Mouse (Mus musculus) left cerebral cortex, adult 8-10 months (tissue): ENCODE results near the gene Pcp2. TPM values are rescaled to one million over a fixed set of nuclear protein-coding genes. Genes with fewer than 3 reads are reported as not detected.
"Not testable (repeated sequence)": the region's sequence is repeated elsewhere in the genome, so short reads cannot be mapped to it uniquely, and the experiment has no call there.

Source experiments
- DNase-seq, 2 experiments: peaks; one replicate each; pipeline ENCODE4 v3.0.0; 2022; ENCODE audit warnings: low spot score in 2 of 2
- total RNA-seq, 4 experiments: library from RNA; stranded (reverse); gene quantifications; 2 replicates each; pipeline ENCODE4 v1.2.4; 2022

Gene Pcp2
- total RNA-seq, 4 experiments from 2014 or later, result not detected

DNA sequence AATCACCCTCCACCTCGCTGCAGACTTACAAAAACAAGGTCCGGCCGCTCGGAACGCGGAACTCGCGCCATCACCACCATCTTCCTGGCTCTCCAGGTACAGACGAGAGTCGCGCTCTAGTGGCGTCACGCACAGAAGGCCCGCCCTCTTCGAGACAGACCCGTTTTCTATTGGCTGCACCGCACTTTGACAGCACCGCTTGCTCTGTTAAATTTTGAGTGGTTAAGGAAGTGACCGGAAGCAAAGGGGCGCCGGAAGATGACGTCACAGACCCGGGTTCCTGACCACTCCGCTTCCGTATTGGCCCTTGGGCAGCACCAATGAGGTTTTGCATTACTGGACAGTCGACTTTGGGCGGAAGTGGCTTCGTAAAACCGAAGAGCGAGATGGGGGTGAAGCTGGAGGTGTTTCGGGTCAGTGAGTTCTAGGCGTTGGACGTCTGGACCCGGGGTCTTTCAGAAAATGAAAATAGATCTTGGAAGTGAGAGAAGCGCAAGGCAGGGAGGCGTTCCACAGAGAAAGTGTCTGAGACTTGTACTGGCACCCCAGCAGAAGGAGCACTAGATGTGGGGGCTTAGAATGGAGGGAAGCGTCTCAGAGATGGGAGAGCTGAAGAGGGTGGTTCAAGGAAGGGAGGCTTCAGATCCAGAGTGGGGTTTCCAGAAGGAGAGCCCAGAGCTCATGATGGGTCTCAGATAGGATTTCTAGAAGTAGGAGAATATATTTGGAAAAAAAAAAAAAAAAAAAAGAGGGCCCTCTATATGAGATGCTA, 4.0 kb downstream of the Pcp2 start, which contains the start of the genes Xab2 and Pet100:
Gene Xab2, minus strand, starts transcription at position 118 of the 772 bp plus-strand sequence.
Gene Pet100, plus strand, starts transcription at position 350 of the 772 bp plus-strand sequence.
- DNase-seq, result peak; percentile 99

DNA sequence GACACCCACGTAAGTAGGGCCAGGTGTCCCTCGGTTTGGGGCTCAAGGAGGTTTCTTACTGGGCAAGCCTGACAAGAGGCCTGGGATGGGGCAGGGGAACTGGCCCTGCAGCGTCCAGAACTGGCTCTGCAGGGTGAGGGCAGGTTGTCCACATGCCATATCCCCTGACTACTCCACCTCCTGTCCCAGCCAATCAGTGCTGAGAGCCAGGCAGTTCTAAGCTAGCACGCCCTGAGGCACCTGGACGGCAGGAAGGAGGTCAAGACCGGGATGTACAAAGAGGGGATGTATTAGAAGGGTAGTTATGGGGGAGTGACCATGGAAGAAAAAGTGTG, 15.6 kb downstream of the Pcp2 start:
- no peak for DNase-seq

DNA sequence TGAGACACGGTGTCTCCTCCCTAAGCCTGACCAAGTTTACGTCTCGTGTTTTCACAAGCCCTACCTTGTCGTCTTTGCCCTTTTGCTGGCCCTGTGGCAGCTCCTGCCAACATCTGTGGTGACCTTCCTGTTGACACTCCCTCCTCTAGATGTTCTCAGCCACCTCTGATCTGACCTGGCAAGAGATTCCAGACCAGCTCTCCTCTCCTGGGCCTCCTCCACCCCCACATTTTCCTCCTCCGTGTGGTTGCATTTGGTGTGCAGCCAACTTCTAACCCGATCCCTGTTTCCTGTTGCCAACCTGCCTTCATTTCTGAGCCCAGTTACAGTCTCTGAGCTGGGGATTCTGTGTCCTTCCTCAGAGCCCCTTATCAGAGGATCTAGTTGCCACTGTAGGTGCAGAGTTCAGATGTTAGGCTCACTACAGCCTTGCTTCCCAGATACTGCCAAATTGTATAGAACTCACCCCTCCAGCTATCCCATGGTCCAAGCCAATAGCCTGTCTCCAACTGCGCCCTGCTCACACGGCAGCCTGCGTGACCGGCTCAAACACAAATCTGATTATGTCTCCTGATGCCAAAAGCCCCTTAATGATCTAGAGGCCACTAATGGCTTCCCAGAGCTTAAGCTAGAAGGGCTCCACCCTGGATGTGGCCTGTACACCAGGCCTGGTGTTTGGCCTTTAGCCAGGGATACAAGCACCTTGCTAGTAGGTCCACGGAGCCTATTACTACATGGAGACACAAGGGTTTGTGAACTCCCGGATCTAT, 16.1 kb downstream of the Pcp2 start:
- no peak for DNase-seq

- no peak for DNase-seq
Measured at GRCm38 (mm10) chr8:3607822-3608221, 17.5 kb downstream of the Pcp2 start.

GRCm38 (mm10) chr8:3606593-3606992, 18.8 kb downstream of the Pcp2 start:
- no peak for DNase-seq

- no peak for DNase-seq
Measured at GRCm38 (mm10) chr8:3603439-3603838, 21.9 kb downstream of the Pcp2 start.

DNA sequence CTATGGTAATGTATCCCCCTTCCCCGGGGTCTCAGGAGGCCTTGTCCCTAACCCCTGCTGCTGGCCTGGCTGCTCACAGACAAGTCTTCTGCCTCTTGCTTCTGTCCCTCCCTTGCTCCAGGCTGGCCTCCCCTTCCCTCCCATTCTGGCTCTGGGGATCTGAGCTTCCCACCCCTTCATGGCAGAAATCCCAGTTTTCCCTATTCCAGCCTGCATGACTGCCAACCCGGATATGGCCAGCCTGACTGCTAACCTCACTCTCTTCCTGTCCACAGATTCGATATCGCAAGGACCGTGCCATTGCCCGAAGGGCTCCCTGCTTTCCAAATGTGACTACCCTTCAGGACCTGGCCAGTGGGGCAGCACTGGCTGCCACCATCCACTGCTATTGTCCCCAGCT, 24.9 kb downstream of the Pcp2 start:
- no peak for DNase-seq

DNA sequence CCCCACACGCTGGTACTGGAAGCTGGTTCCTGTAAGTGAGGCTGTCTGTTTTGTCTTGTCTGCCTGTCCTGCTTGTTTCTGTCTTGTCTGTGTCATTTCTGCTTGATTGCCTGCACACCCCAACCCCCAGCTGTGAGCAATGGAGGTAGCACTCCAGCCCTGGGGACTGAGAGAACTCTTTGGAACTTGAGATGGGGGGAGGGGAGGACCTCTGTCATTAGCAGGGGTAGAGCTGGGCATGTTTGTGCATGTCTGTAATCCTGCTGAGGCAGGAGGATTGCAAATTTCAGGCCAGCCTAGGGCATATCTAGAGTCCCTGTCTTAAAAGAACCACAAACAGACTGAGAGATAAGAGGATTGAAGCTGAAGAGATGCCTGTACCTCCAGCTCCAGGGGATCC, 26.1 kb downstream of the Pcp2 start:
- DNase-seq, result no peak

- DNase-seq, result no peak
Measured at GRCm38 (mm10) chr8:3598054-3598453, 27.3 kb downstream of the Pcp2 start.

GRCm38 (mm10) chr8:3594466-3594865, 30.9 kb downstream of the Pcp2 start:
- no peak for DNase-seq

- DNase-seq, result no peak
Measured at GRCm38 (mm10) chr8:3593470-3593869, 31.9 kb downstream of the Pcp2 start.

- no peak for DNase-seq
Measured at GRCm38 (mm10) chr8:3588258-3588633, 37.1 kb downstream of the Pcp2 start.

GRCm38 (mm10) chr8:3587391-3588257, 37.7 kb downstream of the Pcp2 start:
- peak in 1 of 2 experiments; percentile 65 for DNase-seq

DNA sequence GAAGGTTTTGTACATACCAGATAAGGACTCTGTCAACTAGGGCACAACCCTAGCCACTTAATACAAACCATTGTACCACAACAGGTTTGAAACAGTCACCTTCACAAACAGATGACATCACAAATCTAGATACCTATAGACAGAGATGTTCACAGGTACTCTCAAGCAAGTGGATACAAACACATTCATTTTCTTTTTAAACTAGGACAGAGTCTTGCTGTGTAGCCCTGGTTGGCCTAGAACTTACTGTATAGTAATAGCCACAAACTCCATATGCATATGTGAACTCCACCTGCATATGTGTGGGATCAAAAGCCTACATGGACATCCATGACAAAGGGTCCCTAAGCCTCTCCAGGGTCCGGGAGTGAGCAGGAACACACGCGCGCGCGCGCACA, 38.4 kb downstream of the Pcp2 start, which contains the start of gene Camsap3:
Gene Camsap3, plus strand, starts transcription at position 301 of the 398 bp plus-strand sequence.
- DNase-seq, result no peak

GRCm38 (mm10) chr8:3586452-3586851, 38.9 kb downstream of the Pcp2 start:
- no peak for DNase-seq

DNA sequence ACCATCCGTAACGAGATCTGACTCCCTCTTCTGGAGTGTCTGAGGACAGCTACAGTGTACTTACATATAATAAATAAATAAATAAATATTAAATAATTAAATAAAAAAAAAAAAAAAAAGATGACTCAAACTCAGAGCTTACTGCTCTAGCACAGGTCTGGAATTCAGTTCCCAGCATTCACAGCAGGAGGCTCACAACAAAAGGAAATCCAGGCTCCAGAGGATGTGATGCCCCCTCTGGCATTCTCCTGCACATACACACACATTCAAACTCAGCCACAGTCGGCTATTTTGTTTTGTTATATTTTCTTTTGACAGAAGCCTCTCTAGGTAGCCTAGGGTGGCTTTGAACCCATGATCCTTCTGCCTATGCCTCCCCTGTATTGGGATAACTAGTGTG, 43.4 kb downstream of the Pcp2 start:
- DNase-seq, result not testable (repeated sequence)

- no peak for DNase-seq
Measured at GRCm38 (mm10) chr8:3579390-3580364, 45.7 kb downstream of the Pcp2 start.

- DNase-seq, result no peak
Measured at GRCm38 (mm10) chr8:3576211-3576960, 49.0 kb downstream of the Pcp2 start.

GRCm38 (mm10) chr8:3574546-3574945, 50.8 kb downstream of the Pcp2 start:
- no peak for DNase-seq
